Mouse (Mus musculus) MEL (cell line): ENCODE measurements at regions not wholly inside any gene's neighbourhood (a gene's known extent, or its start where the extent isn't known, plus 50 kb on each side); places are given as distances from the start of the nearest gene placed in this dataset.

Experiments
- DNase-seq: peaks from one replicate; pipeline ENCODE4 v3.0.0; 2011; ENCODE audit warnings: low read depth, low spot score
- H3K27ac ChIP-seq: 2 replicates; pipeline ENCODE4 v1.5.1; 2012; ENCODE audit warnings: low read depth, mild to moderate bottlenecking, control low read depth, low read length, moderate library complexity; ENCODE audit not compliant: control insufficient read depth
- H3K27me3 ChIP-seq, 2 experiments: fragments of 150-350 bp in 1 of 2; sonication (generic) in 1 of 2; 2 replicates each; pipeline ENCODE4 v1.6.1; 2012; ENCODE audit warnings: low read length in 2 of 2, mild to moderate bottlenecking in 2 of 2, improper control_type of control experiment in 1 of 2, moderate library complexity in 1 of 2; ENCODE audit not compliant: insufficient read depth in 2 of 2, control insufficient read depth in 1 of 2
- H3K36me3 ChIP-seq, 2 experiments: 2 replicates each; pipeline ENCODE4 v1.6.1; 2012 to 2014; ENCODE audit warnings: low read length in 2 of 2, improper control_type of control experiment in 1 of 2, inconsistent platforms in 1 of 2, mild to moderate bottlenecking in 1 of 2; ENCODE audit not compliant: insufficient read depth in 2 of 2, control insufficient read depth in 1 of 2
- H3K4me1 ChIP-seq, 2 experiments: fragments of 150-350 bp in 1 of 2; sonication (generic) in 1 of 2; 2 replicates each; pipeline ENCODE4 v1.6.1; 2012; ENCODE audit warnings: low read length in 2 of 2, improper control_type of control experiment in 1 of 2, mild to moderate bottlenecking in 1 of 2; ENCODE audit not compliant: insufficient read depth in 2 of 2, control insufficient read depth in 1 of 2
- H3K4me3 ChIP-seq, 2 experiments: fragments of 150-350 bp in 1 of 2; sonication (generic) in 1 of 2; 2 replicates each; pipeline ENCODE4 v1.5.1; 2012; ENCODE audit warnings: low read depth in 2 of 2, low read length in 2 of 2, mild to moderate bottlenecking in 2 of 2, moderate library complexity in 2 of 2, control low read depth in 1 of 2, improper control_type of control experiment in 1 of 2; ENCODE audit not compliant: control insufficient read depth in 1 of 2, insufficient read depth in 1 of 2
- H3K79me2 ChIP-seq: 2 replicates; pipeline ENCODE4 v1.6.1; 2012; ENCODE audit warnings: mild to moderate bottlenecking, low read length, moderate library complexity; ENCODE audit not compliant: control insufficient read depth, poor library complexity, insufficient read depth
- H3K9ac ChIP-seq: 2 replicates; pipeline ENCODE4 v1.6.1; 2012; ENCODE audit warnings: low read depth, mild to moderate bottlenecking, control low read depth, low read length, moderate library complexity; ENCODE audit not compliant: control insufficient read depth, poor library complexity, severe bottlenecking
- H3K9me3 ChIP-seq: fragments of 150-350 bp; sonication (generic); replicated peaks from 2 replicates; pipeline ENCODE4 v1.6.1; 2012; ENCODE audit warnings: mild to moderate bottlenecking, low read length, improper control_type of control experiment, moderate library complexity; ENCODE audit not compliant: insufficient read depth
- BHLHE40 ChIP-seq: IDR thresholded peaks from 2 replicates; pipeline ENCODE4 v1.6.1; 2012; ENCODE audit warnings: low read depth, mild to moderate bottlenecking, inconsistent platforms, low read length, improper control_type of control experiment, borderline replicate concordance
- CHD2 ChIP-seq: IDR thresholded peaks from 2 replicates; pipeline ENCODE4 v1.6.1; 2011; ENCODE audit warnings: low read length, improper control_type of control experiment
- ELF1 ChIP-seq: IDR thresholded peaks from 2 replicates; pipeline ENCODE4 v1.6.1; 2014; ENCODE audit warnings: low read depth, mild to moderate bottlenecking, inconsistent platforms, low read length, improper control_type of control experiment, moderate library complexity
- GABPA ChIP-seq: IDR thresholded peaks from 2 replicates; pipeline ENCODE4 v1.6.1; 2012; ENCODE audit warnings: low read depth, mild to moderate bottlenecking, inconsistent platforms, low read length, improper control_type of control experiment, moderate library complexity
- GATA1 ChIP-seq: IDR thresholded peaks from 2 replicates; pipeline ENCODE4 v1.6.1; 2011; ENCODE audit warnings: low read depth, low read length, improper control_type of control experiment
- HCFC1 ChIP-seq: IDR thresholded peaks from 2 replicates; pipeline ENCODE4 v1.6.1; 2012; ENCODE audit warnings: low read depth, mild to moderate bottlenecking, inconsistent platforms, low read length, improper control_type of control experiment, moderate library complexity
- KAT2A ChIP-seq: conservative IDR thresholded peaks from 2 replicates; pipeline ENCODE4 v1.6.1; 2012; ENCODE audit warnings: low read depth, low read length, improper control_type of control experiment, inconsistent platforms
- MAX ChIP-seq: IDR thresholded peaks from 2 replicates; pipeline ENCODE4 v1.6.1; 2011; ENCODE audit warnings: low read length, improper control_type of control experiment
- MAZ ChIP-seq: IDR thresholded peaks from 2 replicates; pipeline ENCODE4 v1.6.1; 2012; ENCODE audit warnings: low read depth, mild to moderate bottlenecking, inconsistent platforms, low read length, improper control_type of control experiment
- MYB ChIP-seq: IDR thresholded peaks from 2 replicates; pipeline ENCODE4 v1.6.1; 2011; ENCODE audit warnings: mild to moderate bottlenecking, low read depth, low read length, improper control_type of control experiment
- MYC ChIP-seq: IDR thresholded peaks from 2 replicates; pipeline ENCODE4 v1.6.1; 2011; ENCODE audit warnings: low read depth, mild to moderate bottlenecking, low read length, improper control_type of control experiment, moderate library complexity
- NELFE ChIP-seq: IDR thresholded peaks from 2 replicates; pipeline ENCODE4 v1.6.1; 2011; ENCODE audit warnings: low read depth, low read length, improper control_type of control experiment
- NRF1 ChIP-seq: IDR thresholded peaks from 2 replicates; pipeline ENCODE4 v1.6.1; 2014; ENCODE audit warnings: low read depth, mild to moderate bottlenecking, inconsistent platforms, low read length, improper control_type of control experiment, moderate library complexity; ENCODE audit not compliant: poor library complexity, insufficient read depth, severe bottlenecking
- POLR2A ChIP-seq, 2 experiments: IDR thresholded peaks; 2 replicates each; pipeline ENCODE4 v1.6.1; 2011 to 2012; ENCODE audit warnings: low read length in 2 of 2, mild to moderate bottlenecking in 2 of 2, control low read depth in 1 of 2, improper control_type of control experiment in 1 of 2, low read depth in 1 of 2, moderate library complexity in 1 of 2; ENCODE audit not compliant: control insufficient read depth in 1 of 2, insufficient read depth in 1 of 2, poor library complexity in 1 of 2
- POLR2AphosphoS2 ChIP-seq: IDR thresholded peaks from 2 replicates; pipeline ENCODE4 v1.6.1; 2011; ENCODE audit warnings: low read length, improper control_type of control experiment
- POLR2AphosphoS5 ChIP-seq: IDR thresholded peaks from 2 replicates; pipeline ENCODE4 v1.6.1; 2012; ENCODE audit warnings: low read depth, borderline replicate concordance, mild to moderate bottlenecking, inconsistent platforms, low read length, moderate library complexity, mixed read lengths
- RCOR1 ChIP-seq: IDR thresholded peaks from 2 replicates; pipeline ENCODE4 v1.6.1; 2012; ENCODE audit warnings: low read depth, mild to moderate bottlenecking, inconsistent platforms, low read length, improper control_type of control experiment
- TAL1 ChIP-seq: IDR thresholded peaks from 2 replicates; pipeline ENCODE4 v1.6.1; 2012; ENCODE audit warnings: mild to moderate bottlenecking, inconsistent platforms, low read length, moderate library complexity, mixed read lengths
- TCF12 ChIP-seq: IDR thresholded peaks from 2 replicates; pipeline ENCODE4 v1.6.1; 2014; ENCODE audit warnings: low read depth, mild to moderate bottlenecking, inconsistent platforms, low read length, improper control_type of control experiment, moderate library complexity
- USF1 ChIP-seq: IDR thresholded peaks from 2 replicates; pipeline ENCODE4 v1.6.1; 2014; ENCODE audit warnings: low read depth, mild to moderate bottlenecking, inconsistent platforms, low read length, improper control_type of control experiment, moderate library complexity
- USF2 ChIP-seq, 2 experiments: IDR thresholded peaks; 2 replicates each; pipeline ENCODE4 v1.6.1; 2011 to 2012; ENCODE audit warnings: improper control_type of control experiment in 2 of 2, low read length in 2 of 2, borderline replicate concordance in 1 of 2, inconsistent platforms in 1 of 2, low read depth in 1 of 2, mild to moderate bottlenecking in 1 of 2; ENCODE audit not compliant: insufficient read depth in 1 of 2
- ZKSCAN1 ChIP-seq: IDR thresholded peaks from 2 replicates; pipeline ENCODE4 v1.6.1; 2012; ENCODE audit warnings: low read depth, mild to moderate bottlenecking, inconsistent platforms, low read length, improper control_type of control experiment, moderate library complexity
- ZMIZ1 ChIP-seq: IDR thresholded peaks from 2 replicates; pipeline ENCODE4 v1.6.1; 2012; ENCODE audit warnings: low read depth, mild to moderate bottlenecking, inconsistent platforms, low read length, improper control_type of control experiment, moderate library complexity
- ZNF384 ChIP-seq: IDR thresholded peaks from 2 replicates; pipeline ENCODE4 v1.6.1; 2012; ENCODE audit warnings: low read depth, mild to moderate bottlenecking, inconsistent platforms, low read length, improper control_type of control experiment

- no peak overlapping the region for H3K4me3 ChIP-seq
- H3K27ac ChIP-seq: no peak overlapping the region
These were observed 141.0 kb upstream of the Rreb1 start for GRCm38 (mm10) chr13:37637151-37637550.

GRCm38 (mm10) chr13:37638071-37638511 lies 140.1 kb upstream of the Rreb1 start:
- TF ChIP-seq MAX (no peak), TAL1 (no peak), BHLHE40 (no peak), MYB (no peak), NRF1 (no peak)
- TF ChIP-seq, all 39 proteins: peak for 0
- DNase-seq: no peak
- H3K27ac ChIP-seq: no peak overlapping the region

More at GRCm38 (mm10) chr13:37637151-37637550, 141.0 kb upstream of the Rreb1 start:
- Histone ChIP-seq H3K27me3 (0 out of 4 replicates have a peak, but pooled peaks cover 0 to 1% of the 10 kb centered on the region in 2 experiments), H3K9ac (no peak overlapping the region), H3K4me1 (no peaks in the 10 kb centered on the region), H3K79me2 (no peaks in the 10 kb centered on the region), H3K9me3 (no peaks in the 10 kb centered on the region), H3K36me3 (no peaks in the 10 kb centered on the region)
- no peak for TF ChIP-seq POLR2AphosphoS2
- no peak for TF ChIP-seq MYB
- TF ChIP-seq ZKSCAN1: no peak
- TF ChIP-seq POLR2AphosphoS5: no peak
- no peak for TF ChIP-seq ZMIZ1
- TF ChIP-seq GATA1: no peak
- TF ChIP-seq NELFE: no peak
- TF ChIP-seq USF2 (IDR thresholded peaks at IDR 0.05; ENCODE audit: borderline replicate concordance in 1 of 2, insufficient read depth in 1 of 2, low read depth in 1 of 2, low read length in 2 of 2): no peak
- no peak for DNase-seq

GRCm38 (mm10) chr13:37642410-37643093 lies 135.6 kb upstream of the Rreb1 start:
- H3K27ac ChIP-seq: no peak overlapping the region
- no peak overlapping the region for H3K4me3 ChIP-seq
- H3K9me3 ChIP-seq: no peaks in the 10 kb centered on the region
- H3K4me1 ChIP-seq: no peaks in the 10 kb centered on the region; a peak in 1 of 4 replicates
- DNase-seq: no peak
- H3K9ac ChIP-seq: no peak overlapping the region
- H3K27me3 ChIP-seq: no peaks in the 10 kb centered on the region
- H3K79me2 ChIP-seq: no peaks in the 10 kb centered on the region
- H3K36me3 ChIP-seq: no peaks in the 10 kb centered on the region; a peak in 1 of 4 replicates
- no peak for TF ChIP-seq POLR2AphosphoS2
- no peak for TF ChIP-seq NRF1
- no peak for TF ChIP-seq USF1
- no peak for TF ChIP-seq MAZ
- TF ChIP-seq HCFC1: no peak
- TF ChIP-seq MYB: no peak
- TF ChIP-seq KAT2A: no peak
- TF ChIP-seq ELF1: no peak
- no peak for TF ChIP-seq RCOR1
- no peak for TF ChIP-seq BHLHE40
- TF ChIP-seq GABPA: no peak
- no peak for TF ChIP-seq POLR2A (IDR thresholded peaks at IDR 0.05; ENCODE audit: control insufficient read depth in 1 of 2, insufficient read depth in 1 of 2, low read depth in 1 of 2, low read length in 2 of 2, poor library complexity in 1 of 2)
- TF ChIP-seq TCF12: no peak
- no peak for TF ChIP-seq ZNF384
- TF ChIP-seq POLR2AphosphoS5: no peak
- no peak for TF ChIP-seq MYC
- no peak for TF ChIP-seq CHD2

More at GRCm38 (mm10) chr13:37638071-37638511, 140.1 kb upstream of the Rreb1 start:
- Histone ChIP-seq H3K36me3 (no peaks in the 10 kb centered on the region), H3K4me3 (no peak overlapping the region), H3K4me1 (no peaks in the 10 kb centered on the region), H3K9ac (no peak overlapping the region), H3K9me3 (no peaks in the 10 kb centered on the region), H3K27me3 (0 out of 4 replicates have a peak, but pooled peaks cover 0 to 1% of the 10 kb centered on the region in 2 experiments), H3K79me2 (no peaks in the 10 kb centered on the region)
